Mouse (Mus musculus) stomach, embryonic 16.5 days (tissue): Measurements from ENCODE around the gene Fgf8. TPM values are rescaled to one million over a fixed set of nuclear protein-coding genes. Genes with fewer than 3 reads are reported as not detected.

Source experiments
- ATAC-seq: fragments of 200-750 bp; cut with Nextera tagmentation; 2 replicates; pipeline ENCODE4 v1.8.0; 2017; ENCODE audit warnings: moderate number of reproducible peaks, moderate TSS enrichment; ENCODE audit not compliant: insufficient read depth, low FRiP score
- H3K27ac ChIP-seq: fragments of 300-500 bp; sonication (generic); 2 replicates; pipeline ENCODE4 v1.5.1; 2014; ENCODE audit warnings: low read length
- H3K27me3 ChIP-seq: fragments of 300-500 bp; sonication (generic); 2 replicates; pipeline ENCODE4 v1.6.1; 2014; ENCODE audit warnings: low read length, control low read depth, mixed read lengths; ENCODE audit not compliant: control insufficient read depth, insufficient read depth
- H3K36me3 ChIP-seq: fragments of 300-500 bp; sonication (generic); 2 replicates; pipeline ENCODE4 v1.6.1; 2014; ENCODE audit warnings: low read length; ENCODE audit not compliant: control insufficient read depth, insufficient read depth
- H3K4me1 ChIP-seq: fragments of 300-500 bp; sonication (generic); 2 replicates; pipeline ENCODE4 v1.6.1; 2014; ENCODE audit warnings: low read length, control low read depth, mixed read lengths; ENCODE audit not compliant: control insufficient read depth, insufficient read depth
- H3K4me2 ChIP-seq: fragments of 300-500 bp; sonication (generic); 2 replicates; pipeline ENCODE4 v1.6.1; 2014; ENCODE audit warnings: low read depth, low read length, mixed read lengths
- H3K4me3 ChIP-seq: fragments of 300-500 bp; sonication (generic); replicated peaks from 2 replicates; pipeline ENCODE4 v1.5.1; 2014; ENCODE audit warnings: mild to moderate bottlenecking, low read length
- H3K9ac ChIP-seq: fragments of 300-500 bp; sonication (generic); 2 replicates; pipeline ENCODE4 v1.6.1; 2014; ENCODE audit warnings: low read length
- H3K9me3 ChIP-seq: fragments of 300-500 bp; sonication (generic); replicated peaks from 2 replicates; pipeline ENCODE4 v1.6.1; 2016; ENCODE audit warnings: low read length, control low read depth; ENCODE audit not compliant: control insufficient read depth
- WGBS: fragments of 180-500 bp; shearing (Covaris S2); extraction: QIAGEN DNeasy Blood & Tissue Kit; methylation state at CpG from one replicate; pipeline ENCODE4 v1.1.7; 2014; 5-methylcytosine and 5-hydroxymethylcytosine counted together
- polyA plus RNA-seq: library from polyadenylated mRNA; unstranded; fragments of >200 nt; fragmentation: Nextera tagmentation; extraction: Ambion mirVana; gene quantifications from 2 replicates; pipeline ENCODE4 v1.2.1, GENCODE M21; 2015

Fgf8 gene
- polyA plus RNA-seq = not detected in 2 replicates

- ATAC-seq = no peak
- Histone ChIP-seq H3K4me2 (peak within 1 kb of the TSS; percentile 67), H3K27ac (no peak within 1 kb of the TSS), H3K36me3 (no peaks in the 10 kb centered on the region), H3K9ac (peak within 1 kb of the TSS; percentile 45; the same call in 1 of the 2 replicates), H3K4me1 (peaks cover 23% of the 10 kb centered on the region), H3K4me3 (peak within 1 kb of the TSS; percentile 41), H3K9me3 (no peaks in the 10 kb centered on the region), H3K27me3 (peaks cover 84% of the 10 kb centered on the region)
- WGBS = under 1% methylated on average over 57 of the region's 68 CpGs
Measured at GRCm38 (mm10) chr19:45742218-45742983, at the start of gene Fgf8. Gene Fgf8, minus strand, starts transcription at chr19:45742915.

GRCm38 (mm10) chr19:45792404-45792803 lies 49.7 kb upstream of the Fgf8 start:
- Histone ChIP-seq H3K4me3 (no peak overlapping the region), H3K27me3 (no peaks in the 10 kb centered on the region), H3K9ac (no peak overlapping the region), H3K9me3 (no peaks in the 10 kb centered on the region), H3K4me2 (no peak overlapping the region), H3K36me3 (no peaks in the 10 kb centered on the region), H3K4me1 (0 out of 2 replicates have a peak, but pooled peaks cover 5% of the 10 kb centered on the region), H3K27ac (no peak overlapping the region)
- ATAC-seq = no peak
- 81% methylated on average over 6 of the region's 6 CpGs for WGBS

GRCm38 (mm10) chr19:45789888-45790874 lies 47.5 kb upstream of the Fgf8 start:
- no peak overlapping the region for H3K4me2 ChIP-seq
- peak overlapping the region; percentile 70 for H3K27ac ChIP-seq
- H3K27me3 ChIP-seq = no peaks in the 10 kb centered on the region
- H3K36me3 ChIP-seq = no peaks in the 10 kb centered on the region
- peak; percentile 89 for ATAC-seq
- no peaks in the 10 kb centered on the region for H3K9me3 ChIP-seq
- H3K4me1 ChIP-seq = no peaks in the 10 kb centered on the region
- no peak overlapping the region for H3K9ac ChIP-seq
- WGBS = 73% methylated on average over 13 of the region's 13 CpGs
- no peak overlapping the region for H3K4me3 ChIP-seq

GRCm38 (mm10) chr19:45789365-45789764 lies 46.6 kb upstream of the Fgf8 start:
- H3K9ac ChIP-seq = no peak overlapping the region
- 78% methylated on average over 7 of the region's 7 CpGs for WGBS
- no peaks in the 10 kb centered on the region for H3K4me1 ChIP-seq
- no peak overlapping the region for H3K4me2 ChIP-seq
- H3K4me3 ChIP-seq = no peak overlapping the region
- H3K36me3 ChIP-seq = no peaks in the 10 kb centered on the region
- no peaks in the 10 kb centered on the region for H3K9me3 ChIP-seq
- H3K27ac ChIP-seq = no peak overlapping the region
- ATAC-seq = no peak
- no peaks in the 10 kb centered on the region for H3K27me3 ChIP-seq

GRCm38 (mm10) chr19:45788337-45788736 lies 45.6 kb upstream of the Fgf8 start:
- WGBS = 66% methylated on average over 4 of the region's 4 CpGs

GRCm38 (mm10) chr19:45787450-45787849 lies 44.7 kb upstream of the Fgf8 start:
- ATAC-seq = no peak

More at GRCm38 (mm10) chr19:45788337-45788736, 45.6 kb upstream of the Fgf8 start:
- Histone ChIP-seq H3K27me3 (no peaks in the 10 kb centered on the region), H3K9me3 (no peaks in the 10 kb centered on the region), H3K4me3 (no peak overlapping the region), H3K9ac (no peak overlapping the region), H3K36me3 (no peaks in the 10 kb centered on the region), H3K4me1 (no peaks in the 10 kb centered on the region), H3K27ac (no peak overlapping the region), H3K4me2 (no peak overlapping the region)
- ATAC-seq = no peak

GRCm38 (mm10) chr19:45785470-45785869 lies 42.8 kb upstream of the Fgf8 start:
- Histone ChIP-seq H3K4me3 (no peak overlapping the region), H3K9ac (no peak overlapping the region), H3K27ac (no peak overlapping the region), H3K27me3 (no peaks in the 10 kb centered on the region), H3K4me1 (peaks cover 14% of the 10 kb centered on the region), H3K9me3 (no peaks in the 10 kb centered on the region), H3K36me3 (no peaks in the 10 kb centered on the region), H3K4me2 (no peak overlapping the region)
- no peak for ATAC-seq
- WGBS = 42% methylated on average over 3 of the region's 3 CpGs

More at GRCm38 (mm10) chr19:45787450-45787849, 44.7 kb upstream of the Fgf8 start:
- WGBS = 67% methylated on average over 3 of the region's 3 CpGs
- no peaks in the 10 kb centered on the region for H3K9me3 ChIP-seq
- H3K36me3 ChIP-seq = no peaks in the 10 kb centered on the region
- H3K27me3 ChIP-seq = no peaks in the 10 kb centered on the region
- H3K4me3 ChIP-seq = no peak overlapping the region
- H3K4me2 ChIP-seq = no peak overlapping the region
- no peak overlapping the region for H3K27ac ChIP-seq
- no peaks in the 10 kb centered on the region for H3K4me1 ChIP-seq
- no peak overlapping the region for H3K9ac ChIP-seq

GRCm38 (mm10) chr19:45783933-45784576 lies 41.3 kb upstream of the Fgf8 start:
- 27% methylated on average over 17 of the region's 17 CpGs for WGBS
- Histone ChIP-seq H3K9me3 (no peaks in the 10 kb centered on the region), H3K9ac (peak overlapping the region; percentile 60), H3K4me2 (peak overlapping the region; percentile 58), H3K27me3 (no peaks in the 10 kb centered on the region), H3K36me3 (no peaks in the 10 kb centered on the region), H3K4me3 (peak overlapping the region; percentile 79), H3K4me1 (peaks cover 24% of the 10 kb centered on the region), H3K27ac (peak overlapping the region; percentile 54)
- no peak for ATAC-seq
